ENCODE assay signal across 10 mouse cellular contexts in genomic region chr19:29372138-29372537, GRCm38 (mm10). TPM values are rescaled to one million over a fixed set of nuclear protein-coding genes. Genes with fewer than 3 reads are reported as not detected.
A peak's percentile ranks its signal among the peaks of the same experiment; 100 is the strongest.
DNase-seq lines count a peak whose midpoint lies in the region; ATAC-seq and TF ChIP-seq lines count a peak whose summit lies in the region.
"Had no signal": no experiment of that assay in that cellular context is flagged by ENCODE, and none has a peak within 500 bp of the region (broad histone marks: within the 10 kb centered on the region; RNA-seq: fewer than 3 reads in every experiment).

No protein-coding gene starts in this region.

- H3K27me3 ChIP-seq in forebrain, embryonic 14.5 days (replicated peaks; ENCODE audit: control insufficient read depth, insufficient read depth, low read length), result no peaks in the 10 kb centered on the region
- H3K27me3 ChIP-seq in forebrain, embryonic 11.5 days (ENCODE audit: control insufficient read depth, insufficient read depth, low read length), result no peaks in the 10 kb centered on the region
- H3K27me3 ChIP-seq in lung, embryonic 14.5 days (ENCODE audit: insufficient read depth, low read length), result no peaks in the 10 kb centered on the region
- no peaks in the 10 kb centered on the region for H3K27me3 ChIP-seq in intestine, embryonic 15.5 days (replicated peaks)
- no peaks in the 10 kb centered on the region for H3K27me3 ChIP-seq in small intestine, adult 2 months (ENCODE audit: control insufficient read depth, insufficient read depth, low read length)

- no peaks in the 10 kb centered on the region for H3K9me3 ChIP-seq in forebrain, embryonic 14.5 days (replicated peaks; ENCODE audit: control insufficient read depth, low read length)
- H3K9me3 ChIP-seq in forebrain, embryonic 11.5 days (ENCODE audit: control insufficient read depth, low read length), result no peaks in the 10 kb centered on the region
- no peaks in the 10 kb centered on the region for H3K9me3 ChIP-seq in lung, embryonic 14.5 days (ENCODE audit: low read depth, low read length)
- no peaks in the 10 kb centered on the region for H3K9me3 ChIP-seq in intestine, embryonic 15.5 days

- H3K9ac ChIP-seq in forebrain, embryonic 14.5 days (ENCODE audit: low read length), result no peak overlapping the region
- H3K9ac ChIP-seq in forebrain, embryonic 11.5 days (ENCODE audit: low read length), result no peak overlapping the region
- H3K9ac ChIP-seq in lung, embryonic 14.5 days, result no peak overlapping the region
- H3K9ac ChIP-seq in intestine, embryonic 15.5 days, result no peak overlapping the region
- H3K9ac ChIP-seq: hindbrain, embryonic 14.5 days had no signal

- H3K4me3 ChIP-seq in forebrain, embryonic 14.5 days (ENCODE audit: low read depth, low read length), result no peak overlapping the region
- no peak overlapping the region for H3K4me3 ChIP-seq in forebrain, embryonic 11.5 days (ENCODE audit: low read depth, low read length)
- H3K4me3 ChIP-seq in lung, embryonic 14.5 days (ENCODE audit: low read depth, low read length), result no peak overlapping the region
- no peak overlapping the region for H3K4me3 ChIP-seq in intestine, embryonic 15.5 days (replicated peaks)
- no peak overlapping the region for H3K4me3 ChIP-seq in small intestine, adult 2 months (ENCODE audit: low read depth, low read length)

- no peak for TF ChIP-seq CTCF in lung, embryonic 14.5 days (IDR thresholded peaks at IDR 0.05; ENCODE audit: low read depth)
- TF ChIP-seq CTCF in small intestine, adult 2 months (IDR thresholded peaks at IDR 0.05; ENCODE audit: extremely low read depth, insufficient read length, insufficient replicate concordance, low read depth, low read length), result no peak

- WGBS in forebrain, embryonic 14.5 days, result 66% methylated on average over 4 of the region's 4 CpGs
- WGBS in forebrain, embryonic 11.5 days, result 82% methylated on average over 4 of the region's 4 CpGs
- WGBS in lung, embryonic 14.5 days, result 61% methylated on average over 4 of the region's 4 CpGs
- WGBS in intestine, embryonic 15.5 days, result 48% methylated on average over 4 of the region's 4 CpGs
- 22% methylated on average over 4 of the region's 4 CpGs for WGBS in small intestine, adult 2 months

- H3K4me1 ChIP-seq in forebrain, embryonic 14.5 days (ENCODE audit: control insufficient read depth, insufficient read depth, low read length), result no peaks in the 10 kb centered on the region; the same call in 1 of the 2 replicates
- H3K4me1 ChIP-seq in forebrain, embryonic 11.5 days (replicated peaks; ENCODE audit: control insufficient read depth, insufficient read depth, low read length), result no peaks in the 10 kb centered on the region
- no peaks in the 10 kb centered on the region for H3K4me1 ChIP-seq in lung, embryonic 14.5 days (ENCODE audit: insufficient read depth)
- H3K4me1 ChIP-seq in intestine, embryonic 15.5 days (replicated peaks), result no peaks in the 10 kb centered on the region
- H3K4me1 ChIP-seq in small intestine, adult 2 months (ENCODE audit: control insufficient read depth, insufficient read depth, insufficient read length, low read length), result peaks cover 7% of the 10 kb centered on the region

- no peak overlapping the region for H3K4me2 ChIP-seq in forebrain, embryonic 14.5 days (ENCODE audit: low read length)
- no peak overlapping the region for H3K4me2 ChIP-seq in forebrain, embryonic 11.5 days (ENCODE audit: low read depth, low read length, severe bottlenecking)
- H3K4me2 ChIP-seq in lung, embryonic 14.5 days, result no peak overlapping the region
- H3K4me2 ChIP-seq in intestine, embryonic 15.5 days (replicated peaks), result peak overlapping the region; percentile 29
- H3K4me2 ChIP-seq: hindbrain, embryonic 14.5 days had no signal

- no peak for ATAC-seq in forebrain, embryonic 14.5 days
- ATAC-seq in forebrain, embryonic 11.5 days (replicated peaks; ENCODE audit: low FRiP score), result no peak
- no peak for ATAC-seq in lung, embryonic 14.5 days (ENCODE audit: insufficient read depth)
- ATAC-seq in intestine, embryonic 15.5 days, result peak; percentile 32

- DNase-seq in forebrain, embryonic 14.5 days (ENCODE audit: low spot score), result peak; percentile 56
- DNase-seq in forebrain, embryonic 11.5 days (ENCODE audit: low spot score), result no peak
- DNase-seq in lung, embryonic 14.5 days, result peak; percentile 28
- DNase-seq in lung, adult 18-20 months, result no peak
- no peak for DNase-seq in gastrocnemius, postnatal 10 days
- no peak for DNase-seq in testis, postnatal 10 days (ENCODE audit: low spot score)
- DNase-seq: cerebellum, postnatal 25 days had no signal

- H3K36me3 ChIP-seq in forebrain, embryonic 14.5 days (ENCODE audit: control insufficient read depth, insufficient read depth, low read length), result no peaks in the 10 kb centered on the region
- H3K36me3 ChIP-seq in forebrain, embryonic 11.5 days (ENCODE audit: control insufficient read depth, insufficient read depth, low read length), result no peaks in the 10 kb centered on the region
- no peaks in the 10 kb centered on the region for H3K36me3 ChIP-seq in lung, embryonic 14.5 days (ENCODE audit: insufficient read depth)
- no peaks in the 10 kb centered on the region for H3K36me3 ChIP-seq in intestine, embryonic 15.5 days
- peaks cover 6% of the 10 kb centered on the region for H3K36me3 ChIP-seq in small intestine, adult 2 months (ENCODE audit: control insufficient read depth, insufficient read depth, low read length)

- no peak overlapping the region for H3K27ac ChIP-seq in forebrain, embryonic 14.5 days (ENCODE audit: low read depth, low read length)
- H3K27ac ChIP-seq in forebrain, embryonic 11.5 days (ENCODE audit: low read depth, low read length), result no peak overlapping the region
- H3K27ac ChIP-seq in lung, embryonic 14.5 days (ENCODE audit: low read depth), result no peak overlapping the region
- 0 out of 2 replicates have a peak overlapping the region, but pooled peaks have one; percentile 13 for H3K27ac ChIP-seq in intestine, embryonic 15.5 days
- peak overlapping the region; percentile 13 for H3K27ac ChIP-seq in small intestine, adult 2 months (ENCODE audit: insufficient read depth, low read depth, low read length)
- H3K27ac ChIP-seq: hindbrain, embryonic 14.5 days had no signal

- TF ChIP-seq POLR2A in small intestine, adult 2 months (IDR thresholded peaks at IDR 0.05; ENCODE audit: low read depth, low read length), result no peak

RNA-seq across cellular contexts. Expression of gene Cd274, which starts 4.9 kb away (rescaled TPM):
- 0.46 and 0.74 TPM in 2 replicates for polyA plus RNA-seq in forebrain, embryonic 14.5 days (2014; fragmentation: Nextera tagmentation; extraction: Ambion mirVana)
- polyA plus RNA-seq in forebrain, embryonic 11.5 days (2014; fragmentation: Nextera tagmentation; extraction: Ambion mirVana), result 0.23 and 0.61 TPM in 2 replicates
- 0.18 and 0.25 TPM in 2 replicates for polyA plus RNA-seq in lung, embryonic 14.5 days (2014; fragmentation: Nextera tagmentation; extraction: Ambion mirVana)
- polyA plus RNA-seq in intestine, embryonic 15.5 days (2015; fragmentation: Nextera tagmentation; extraction: Ambion mirVana), result 0.40 and 0.69 TPM in 2 replicates
- 0.86 and 3.7 TPM in 2 replicates for polyA plus RNA-seq in small intestine, adult 2 months (2012; rRNA removed)
- under 1 TPM; 0.63 to 0.70 TPM for total RNA-seq in gastrocnemius, postnatal 10 days (2021)

RNA-seq across cellular contexts. Expression of gene Plgrkt, which starts 4.9 kb away (rescaled TPM):
- 109 TPM in 2 replicates for polyA plus RNA-seq in forebrain, embryonic 14.5 days (2014; fragmentation: Nextera tagmentation; extraction: Ambion mirVana)
- 55.7 and 59.5 TPM in 2 replicates for polyA plus RNA-seq in forebrain, embryonic 11.5 days (2014; fragmentation: Nextera tagmentation; extraction: Ambion mirVana)
- 40.6 and 47.4 TPM in 2 replicates for polyA plus RNA-seq in lung, embryonic 14.5 days (2014; fragmentation: Nextera tagmentation; extraction: Ambion mirVana)
- polyA plus RNA-seq in intestine, embryonic 15.5 days (2015; fragmentation: Nextera tagmentation; extraction: Ambion mirVana), result 182 and 201 TPM in 2 replicates
- polyA plus RNA-seq in small intestine, adult 2 months (2012; rRNA removed), result 12.1 and 25.6 TPM in 2 replicates
- total RNA-seq in gastrocnemius, postnatal 10 days (2021), result 10 to 100 TPM; 28.5 to 31.9 TPM

RNA-seq across cellular contexts. Expression of gene Rln1, which starts 37.7 kb away (rescaled TPM):
- 3.9 and 4.0 TPM in 2 replicates for polyA plus RNA-seq in forebrain, embryonic 14.5 days (2014; fragmentation: Nextera tagmentation; extraction: Ambion mirVana)
- 0.79 and 0.99 TPM in 2 replicates for polyA plus RNA-seq in forebrain, embryonic 11.5 days (2014; fragmentation: Nextera tagmentation; extraction: Ambion mirVana)
- not detected in 2 replicates for polyA plus RNA-seq in lung, embryonic 14.5 days (2014; fragmentation: Nextera tagmentation; extraction: Ambion mirVana)
- polyA plus RNA-seq in intestine, embryonic 15.5 days (2015; fragmentation: Nextera tagmentation; extraction: Ambion mirVana), result 0.21 and 0.32 TPM in 2 replicates
- not detected in 2 replicates for polyA plus RNA-seq in small intestine, adult 2 months (2012; rRNA removed)
- not detected for total RNA-seq in gastrocnemius, postnatal 10 days (2021)

RNA-seq across cellular contexts. Expression of gene Pdcd1lg2, which starts 38.6 kb away (rescaled TPM):
- not detected in 2 replicates for polyA plus RNA-seq in forebrain, embryonic 14.5 days (2014; fragmentation: Nextera tagmentation; extraction: Ambion mirVana)
- not detected in 2 replicates for polyA plus RNA-seq in forebrain, embryonic 11.5 days (2014; fragmentation: Nextera tagmentation; extraction: Ambion mirVana)
- polyA plus RNA-seq in lung, embryonic 14.5 days (2014; fragmentation: Nextera tagmentation; extraction: Ambion mirVana), result not detected in 2 replicates
- polyA plus RNA-seq in intestine, embryonic 15.5 days (2015; fragmentation: Nextera tagmentation; extraction: Ambion mirVana), result not detected in 2 replicates
- 0.33 and 0.47 TPM in 2 replicates for polyA plus RNA-seq in small intestine, adult 2 months (2012; rRNA removed)
- not detected for total RNA-seq in gastrocnemius, postnatal 10 days (2021)

RNA-seq across cellular contexts. Expression of gene Insl6, which starts 47.0 kb away (rescaled TPM):
- 2.3 and 3.2 TPM in 2 replicates for polyA plus RNA-seq in forebrain, embryonic 14.5 days (2014; fragmentation: Nextera tagmentation; extraction: Ambion mirVana)
- polyA plus RNA-seq in forebrain, embryonic 11.5 days (2014; fragmentation: Nextera tagmentation; extraction: Ambion mirVana), result 6.7 and 7.2 TPM in 2 replicates
- polyA plus RNA-seq in lung, embryonic 14.5 days (2014; fragmentation: Nextera tagmentation; extraction: Ambion mirVana), result 1.8 and 2.6 TPM in 2 replicates
- 12.8 and 13.8 TPM in 2 replicates for polyA plus RNA-seq in intestine, embryonic 15.5 days (2015; fragmentation: Nextera tagmentation; extraction: Ambion mirVana)
- polyA plus RNA-seq in small intestine, adult 2 months (2012; rRNA removed), result 6.8 and 7.1 TPM in 2 replicates
- total RNA-seq in gastrocnemius, postnatal 10 days (2021), result 1 to 10 TPM in 1 of 2 experiments, under 1 TPM in 1; 0.65 to 1.2 TPM

Comparison
In these comparisons a context has a peak if more than half of its experiments do, and no peak if none do; other contexts are left out.
1. DNase-seq: peak in forebrain, embryonic 14.5 days (single experiment) and lung, embryonic 14.5 days (single experiment); none in forebrain, embryonic 11.5 days (single experiment), lung, adult 18-20 months (0 of 2), gastrocnemius, postnatal 10 days (single experiment) and testis, postnatal 10 days (single experiment).
2. H3K27ac ChIP-seq: peak in intestine, embryonic 15.5 days (single experiment) and small intestine, adult 2 months (single experiment); none in forebrain, embryonic 14.5 days (single experiment), forebrain, embryonic 11.5 days (single experiment) and lung, embryonic 14.5 days (single experiment).